Mouse (Mus musculus) limb, embryonic 11.5 days (tissue): ENCODE measurements around the gene Dgkz. TPM values are rescaled to one million over a fixed set of nuclear protein-coding genes. Genes with fewer than 3 reads are reported as not detected.

Experiments used
- ATAC-seq: fragments of 200-750 bp; cut with Nextera tagmentation; 2 replicates; pipeline ENCODE4 v1.8.0; 2017; ENCODE audit warnings: low read depth; ENCODE audit not compliant: insufficient number of reproducible peaks, low FRiP score, low TSS enrichment
- DNase-seq: peaks from one replicate; pipeline ENCODE4 v3.0.0-alpha.2; 2015; ENCODE audit warnings: low spot score
- H3K27ac ChIP-seq: fragments of 300-500 bp; sonication (generic); replicated peaks from 2 replicates; pipeline ENCODE4 v1.5.1; 2014; ENCODE audit warnings: low read depth, mild to moderate bottlenecking, low read length
- H3K27me3 ChIP-seq: fragments of 300-500 bp; sonication (generic); 2 replicates; pipeline ENCODE4 v1.6.1; 2014; ENCODE audit warnings: mild to moderate bottlenecking, low read length, mixed read lengths; ENCODE audit not compliant: control insufficient read depth, insufficient read depth
- H3K36me3 ChIP-seq: fragments of 300-500 bp; sonication (generic); 2 replicates; pipeline ENCODE4 v1.6.1; 2014; ENCODE audit warnings: mild to moderate bottlenecking, low read length, moderate library complexity, mixed read lengths; ENCODE audit not compliant: control insufficient read depth, insufficient read depth
- H3K4me1 ChIP-seq: fragments of 300-500 bp; sonication (generic); 2 replicates; pipeline ENCODE4 v1.6.1; 2014; ENCODE audit warnings: low read length, mixed read lengths; ENCODE audit not compliant: control insufficient read depth, insufficient read depth
- H3K4me2 ChIP-seq: fragments of 300-500 bp; sonication (generic); 2 replicates; pipeline ENCODE4 v1.6.1; 2014; ENCODE audit warnings: low read depth, mild to moderate bottlenecking, moderate library complexity; ENCODE audit not compliant: severe bottlenecking
- H3K4me3 ChIP-seq: fragments of 300-500 bp; sonication (generic); 2 replicates; pipeline ENCODE4 v1.5.1; 2014; ENCODE audit warnings: low read depth, low read length
- H3K9ac ChIP-seq: fragments of 300-500 bp; sonication (generic); 2 replicates; pipeline ENCODE4 v1.6.1; 2014; ENCODE audit warnings: mild to moderate bottlenecking, low read length
- H3K9me3 ChIP-seq: fragments of 300-500 bp; sonication (generic); 2 replicates; pipeline ENCODE4 v1.6.1; 2016; ENCODE audit warnings: low read length; ENCODE audit not compliant: control insufficient read depth
- WGBS: fragments of 180-500 bp; shearing (Covaris S2); extraction: QIAGEN DNeasy Blood & Tissue Kit; methylation state at CpG from one replicate; pipeline ENCODE4 v1.1.7; 2014; 5-methylcytosine and 5-hydroxymethylcytosine counted together
- polyA plus RNA-seq: library from polyadenylated mRNA; unstranded; fragments of >200 nt; fragmentation: Nextera tagmentation; extraction: Ambion mirVana; gene quantifications from 2 replicates; pipeline ENCODE4 v1.2.1, GENCODE M21; 2014

Dgkz gene
- polyA plus RNA-seq, 1 experiment from 2014 or later, result 36.9 TPM

- peak overlapping the region; percentile 88 for H3K4me2 ChIP-seq
- H3K4me1 ChIP-seq, result peaks cover 7% of the 10 kb centered on the region
- DNase-seq, result no peak
- no peak overlapping the region for H3K9ac ChIP-seq
- H3K27ac ChIP-seq, result no peak overlapping the region
- H3K4me3 ChIP-seq, result no peak overlapping the region; the same call in 1 of the 2 replicates
- 0 out of 2 replicates have a peak, but pooled peaks cover 3% of the 10 kb centered on the region for H3K27me3 ChIP-seq
- WGBS, result 44% methylated on average over 6 of the region's 6 CpGs
- no peaks in the 10 kb centered on the region for H3K9me3 ChIP-seq
- ATAC-seq, result no peak
- no peaks in the 10 kb centered on the region for H3K36me3 ChIP-seq
These were observed 30.8 kb upstream of the Dgkz start for GRCm38 (mm10) chr2:92006491-92006890.

- Histone ChIP-seq H3K4me1 (peaks cover 7% of the 10 kb centered on the region), H3K27ac (no peak overlapping the region), H3K27me3 (0 out of 2 replicates have a peak, but pooled peaks cover 3% of the 10 kb centered on the region), H3K36me3 (no peaks in the 10 kb centered on the region), H3K9me3 (no peaks in the 10 kb centered on the region), H3K9ac (no peak overlapping the region), H3K4me2 (no peak overlapping the region), H3K4me3 (no peak overlapping the region)
- DNase-seq, result no peak
- no peak for ATAC-seq
- 81% methylated on average over 7 of the region's 7 CpGs for WGBS
These were observed 29.0 kb upstream of the Dgkz start for GRCm38 (mm10) chr2:92004617-92005016.

- Histone ChIP-seq H3K4me2 (no peak overlapping the region), H3K27ac (no peak overlapping the region), H3K9me3 (no peaks in the 10 kb centered on the region), H3K27me3 (no peaks in the 10 kb centered on the region), H3K4me1 (no peaks in the 10 kb centered on the region), H3K9ac (no peak overlapping the region), H3K4me3 (no peak overlapping the region), H3K36me3 (no peaks in the 10 kb centered on the region)
- DNase-seq, result no peak
- 80% methylated on average over 16 of the region's 16 CpGs for WGBS
- no peak for ATAC-seq
These were observed 22.4 kb upstream of the Dgkz start for GRCm38 (mm10) chr2:91997905-91998608.

- H3K4me2 ChIP-seq, result no peak overlapping the region
- H3K27me3 ChIP-seq, result no peaks in the 10 kb centered on the region
- DNase-seq (no peak), ATAC-seq (no peak)
- 85% methylated on average over 5 of the region's 5 CpGs for WGBS
- no peaks in the 10 kb centered on the region for H3K4me1 ChIP-seq
- no peak overlapping the region for H3K9ac ChIP-seq
- no peak overlapping the region for H3K4me3 ChIP-seq
- no peaks in the 10 kb centered on the region for H3K36me3 ChIP-seq
- no peaks in the 10 kb centered on the region for H3K9me3 ChIP-seq
- H3K27ac ChIP-seq, result no peak overlapping the region
These were observed 20.3 kb upstream of the Dgkz start for GRCm38 (mm10) chr2:91996006-91996405.

- Histone ChIP-seq H3K9me3 (no peaks in the 10 kb centered on the region), H3K27me3 (no peaks in the 10 kb centered on the region), H3K27ac (no peak overlapping the region), H3K4me3 (no peak overlapping the region), H3K36me3 (no peaks in the 10 kb centered on the region), H3K9ac (no peak overlapping the region), H3K4me2 (no peak overlapping the region), H3K4me1 (no peaks in the 10 kb centered on the region)
- DNase-seq, result no peak
- 91% methylated on average over 3 of the region's 3 CpGs for WGBS
- ATAC-seq, result no peak
These were observed 17.7 kb upstream of the Dgkz start for GRCm38 (mm10) chr2:91993409-91993808.

GRCm38 (mm10) chr2:91989750-91990149, 14.1 kb upstream of the Dgkz start:
- Histone ChIP-seq H3K4me3 (no peak overlapping the region), H3K36me3 (no peaks in the 10 kb centered on the region), H3K27me3 (no peaks in the 10 kb centered on the region), H3K4me2 (no peak overlapping the region), H3K4me1 (no peaks in the 10 kb centered on the region), H3K27ac (no peak overlapping the region), H3K9me3 (no peaks in the 10 kb centered on the region), H3K9ac (no peak overlapping the region)
- ATAC-seq, result no peak
- no peak for DNase-seq

GRCm38 (mm10) chr2:91987542-91987941, 11.9 kb upstream of the Dgkz start:
- no peak overlapping the region for H3K27ac ChIP-seq
- H3K4me2 ChIP-seq, result no peak overlapping the region
- no peaks in the 10 kb centered on the region for H3K36me3 ChIP-seq
- no peak overlapping the region for H3K9ac ChIP-seq
- no peaks in the 10 kb centered on the region for H3K9me3 ChIP-seq
- no peaks in the 10 kb centered on the region for H3K27me3 ChIP-seq
- H3K4me3 ChIP-seq, result no peak overlapping the region
- peak; percentile 94 for DNase-seq
- ATAC-seq, result no peak
- H3K4me1 ChIP-seq, result peaks cover 4% of the 10 kb centered on the region; the same call in 1 of the 2 replicates
- 0% methylated on average over 3 of the region's 3 CpGs for WGBS

GRCm38 (mm10) chr2:91986071-91986470, 10.4 kb upstream of the Dgkz start:
- H3K27ac ChIP-seq, result no peak overlapping the region
- H3K9me3 ChIP-seq, result no peaks in the 10 kb centered on the region
- DNase-seq (no peak), ATAC-seq (no peak)
- peaks cover 4% of the 10 kb centered on the region; the same call in 1 of the 2 replicates for H3K4me1 ChIP-seq
- no peaks in the 10 kb centered on the region for H3K27me3 ChIP-seq
- H3K36me3 ChIP-seq, result no peaks in the 10 kb centered on the region
- WGBS, result 9% methylated on average over 5 of the region's 5 CpGs
- no peak overlapping the region for H3K9ac ChIP-seq
- H3K4me2 ChIP-seq, result no peak overlapping the region
- no peak overlapping the region for H3K4me3 ChIP-seq
